Mouse (Mus musculus) stomach, postnatal 0 days (tissue): ENCODE measurements around the gene 1700016K19Rik. TPM values are rescaled to one million over a fixed set of nuclear protein-coding genes. Genes with fewer than 3 reads are reported as not detected.
"Not testable (repeated sequence)": the region's sequence is repeated elsewhere in the genome, so short reads cannot be mapped to it uniquely, and the experiment has no call there.

Source experiments
- ATAC-seq: fragments of 200-750 bp; cut with Nextera tagmentation; 2 replicates; pipeline ENCODE4 v1.8.0; 2017; ENCODE audit not compliant: low FRiP score, low TSS enrichment
- DNase-seq: peaks from one replicate; pipeline ENCODE4 v3.0.0-alpha.2; 2016; ENCODE audit warnings: low spot score
- H3K27ac ChIP-seq: fragments of 300-500 bp; sonication (generic); replicated peaks from 2 replicates; pipeline ENCODE4 v1.5.1; 2014; ENCODE audit warnings: mild to moderate bottlenecking, control low read depth
- H3K27me3 ChIP-seq: fragments of 300-500 bp; sonication (generic); 2 replicates; pipeline ENCODE4 v1.6.1; 2014; ENCODE audit warnings: low read length; ENCODE audit not compliant: control insufficient read depth, insufficient read depth
- H3K36me3 ChIP-seq: fragments of 300-500 bp; sonication (generic); 2 replicates; pipeline ENCODE4 v1.6.1; 2014; ENCODE audit warnings: low read length, mixed read lengths; ENCODE audit not compliant: control insufficient read depth, insufficient read depth
- H3K4me1 ChIP-seq: fragments of 300-500 bp; sonication (generic); replicated peaks from 2 replicates; pipeline ENCODE4 v1.6.1; 2014; ENCODE audit warnings: antibody characterized with exemption; ENCODE audit not compliant: control insufficient read depth, insufficient read depth
- H3K4me2 ChIP-seq: fragments of 300-500 bp; sonication (generic); replicated peaks from 2 replicates; pipeline ENCODE4 v1.6.1; 2014; ENCODE audit warnings: low read depth, mild to moderate bottlenecking, control low read depth, moderate library complexity
- H3K4me3 ChIP-seq: fragments of 300-500 bp; sonication (generic); 2 replicates; pipeline ENCODE4 v1.5.1; 2014; ENCODE audit warnings: low read depth, low read length, control low read depth
- H3K9ac ChIP-seq: fragments of 300-500 bp; sonication (generic); 2 replicates; pipeline ENCODE4 v1.6.1; 2014; ENCODE audit warnings: mild to moderate bottlenecking, low read length, control low read depth, mixed read lengths
- H3K9me3 ChIP-seq: fragments of 300-500 bp; sonication (generic); 2 replicates; pipeline ENCODE4 v1.6.1; 2016; ENCODE audit warnings: low read length; ENCODE audit not compliant: control insufficient read depth
- CTCF ChIP-seq: IDR thresholded peaks from 2 replicates; pipeline ENCODE4 v1.5.1; 2016; ENCODE audit warnings: antibody characterized with exemption, low read depth, mild to moderate bottlenecking, moderate library complexity
- EP300 ChIP-seq: optimal IDR thresholded peaks from 2 replicates; pipeline ENCODE3; 2016; ENCODE audit warnings: antibody characterized with exemption
- WGBS: fragments of 180-500 bp; shearing (Covaris S2); extraction: QIAGEN DNeasy Blood & Tissue Kit; methylation state at CpG from one replicate; pipeline ENCODE4 v1.1.7; 2014; 5-methylcytosine and 5-hydroxymethylcytosine counted together
- polyA plus RNA-seq: library from polyadenylated mRNA; unstranded; fragments of >200 nt; fragmentation: Nextera tagmentation; extraction: Ambion mirVana; gene quantifications from 2 replicates; pipeline ENCODE4 v1.2.1, GENCODE M21; 2015

Gene 1700016K19Rik
- polyA plus RNA-seq, 1 experiment from 2014 or later: 3.7 TPM

DNA sequence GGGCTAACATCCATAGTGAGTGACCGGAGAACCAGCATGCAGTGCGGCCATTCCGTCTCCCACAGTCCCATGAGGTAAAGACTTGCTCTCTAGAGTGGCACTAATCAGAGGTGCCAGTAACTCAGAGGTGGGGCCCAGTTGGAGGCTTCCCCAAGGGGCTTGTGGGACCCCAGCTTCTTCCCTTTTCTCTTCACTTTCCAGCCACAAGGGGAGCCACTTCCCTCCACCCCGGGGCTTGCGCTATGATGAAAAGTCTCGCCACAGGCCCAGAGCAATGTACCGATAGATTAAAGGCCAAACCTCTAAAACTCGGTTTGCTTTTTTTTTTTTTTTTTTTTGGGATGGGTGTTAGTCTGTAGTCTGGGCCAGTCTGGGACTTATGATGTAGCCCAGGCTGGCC lies 7.8 kb upstream of the 1700016K19Rik start:
- ATAC-seq (no peak), DNase-seq (no peak)
- Histone ChIP-seq H3K9me3 (no peaks in the 10 kb centered on the region), H3K27ac (no peak overlapping the region), H3K4me2 (no peak overlapping the region), H3K4me3 (no peak overlapping the region), H3K4me1 (no peaks in the 10 kb centered on the region), H3K36me3 (no peaks in the 10 kb centered on the region), H3K27me3 (no peaks in the 10 kb centered on the region), H3K9ac (no peak overlapping the region)
- WGBS: 94% methylated on average over 8 of the region's 8 CpGs
- TF ChIP-seq CTCF: no peak
- TF ChIP-seq EP300: no peak

DNA sequence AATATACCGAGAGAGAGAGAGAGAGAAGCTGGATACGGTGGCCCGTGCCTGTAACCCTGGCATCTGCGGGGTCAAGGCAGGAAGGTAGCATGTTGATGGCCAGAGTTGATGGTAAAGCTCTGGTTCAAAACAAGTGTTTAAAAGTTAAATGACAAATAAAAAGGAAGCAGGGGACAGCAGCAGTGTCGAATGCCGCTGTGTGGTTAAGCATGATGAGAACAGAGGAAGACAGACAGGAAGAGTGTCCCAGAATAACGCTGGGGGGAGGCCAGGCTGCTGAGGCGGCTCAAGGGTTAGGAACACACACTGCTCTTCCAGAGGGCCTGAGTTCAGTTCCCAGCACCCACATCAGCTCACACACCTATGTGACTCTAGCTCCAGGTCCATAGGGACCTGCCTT lies 7.2 kb upstream of the 1700016K19Rik start:
- no peaks in the 10 kb centered on the region for H3K9me3 ChIP-seq
- TF ChIP-seq CTCF (no peak), EP300 (no peak)
- no peaks in the 10 kb centered on the region for H3K27me3 ChIP-seq
- H3K36me3 ChIP-seq: no peaks in the 10 kb centered on the region
- WGBS: 80% methylated on average over 8 of the region's 8 CpGs
- DNase-seq: no peak
- no peaks in the 10 kb centered on the region for H3K4me1 ChIP-seq
- H3K4me2 ChIP-seq: no peak overlapping the region
- H3K4me3 ChIP-seq: no peak overlapping the region
- ATAC-seq: no peak
- H3K27ac ChIP-seq: no peak overlapping the region
- H3K9ac ChIP-seq: no peak overlapping the region

DNA sequence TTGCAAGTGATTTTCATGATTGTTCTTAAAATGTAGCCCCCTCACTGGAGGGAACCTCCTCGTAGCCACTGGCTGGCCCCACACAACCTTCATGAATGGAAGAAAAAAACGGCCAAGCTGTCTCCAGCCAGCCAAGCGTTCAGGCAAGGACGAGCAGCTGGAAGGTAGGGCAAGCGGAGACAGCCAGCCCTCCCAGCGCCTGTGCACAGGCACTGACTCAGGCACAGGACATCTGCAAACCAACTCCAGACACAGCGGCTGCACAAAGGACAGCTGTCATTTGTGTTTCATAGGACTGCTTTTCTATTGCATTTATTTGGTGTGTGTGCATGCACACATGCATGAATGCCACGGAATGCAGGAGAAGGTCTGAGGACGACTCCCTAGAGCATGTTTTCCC lies 5.4 kb upstream of the 1700016K19Rik start:
- TF ChIP-seq CTCF (no peak), EP300 (no peak)
- Histone ChIP-seq H3K4me1 (no peaks in the 10 kb centered on the region), H3K4me3 (no peak overlapping the region), H3K9ac (no peak overlapping the region), H3K9me3 (no peaks in the 10 kb centered on the region), H3K27me3 (no peaks in the 10 kb centered on the region), H3K36me3 (no peaks in the 10 kb centered on the region), H3K27ac (no peak overlapping the region), H3K4me2 (no peak overlapping the region)
- ATAC-seq (no peak), DNase-seq (no peak)
- WGBS: 52% methylated on average over 9 of the region's 9 CpGs

DNA sequence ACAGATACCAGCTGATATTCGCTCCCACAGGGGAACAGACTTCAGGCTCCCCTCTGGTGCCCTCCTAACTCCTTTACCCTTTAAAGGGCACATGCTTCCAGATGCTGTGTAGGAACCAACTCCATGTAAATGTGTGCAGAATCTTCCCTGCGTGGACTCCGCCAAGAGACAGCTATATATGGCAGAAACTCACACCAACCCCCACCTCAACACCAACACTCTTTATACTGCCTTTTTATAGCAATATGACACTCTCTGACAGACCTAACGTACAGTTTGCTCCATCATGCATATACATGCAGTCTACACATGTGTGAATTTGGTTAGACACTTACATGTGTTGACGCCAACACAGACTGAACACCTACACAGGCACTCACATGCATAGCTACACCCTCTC lies 989 bp downstream of the 1700016K19Rik start:
- H3K36me3 ChIP-seq: no peaks in the 10 kb centered on the region
- H3K4me3 ChIP-seq: no peak overlapping the region
- no peak overlapping the region for H3K9ac ChIP-seq
- ATAC-seq (no peak), DNase-seq (no peak)
- H3K4me2 ChIP-seq: no peak overlapping the region
- H3K27ac ChIP-seq: no peak overlapping the region
- no peaks in the 10 kb centered on the region for H3K27me3 ChIP-seq
- TF ChIP-seq CTCF: no peak
- TF ChIP-seq EP300: no peak
- H3K4me1 ChIP-seq: 0 out of 2 replicates have a peak, but pooled peaks cover 2% of the 10 kb centered on the region
- no peaks in the 10 kb centered on the region for H3K9me3 ChIP-seq
- 81% methylated on average over 5 of the region's 5 CpGs for WGBS

DNA sequence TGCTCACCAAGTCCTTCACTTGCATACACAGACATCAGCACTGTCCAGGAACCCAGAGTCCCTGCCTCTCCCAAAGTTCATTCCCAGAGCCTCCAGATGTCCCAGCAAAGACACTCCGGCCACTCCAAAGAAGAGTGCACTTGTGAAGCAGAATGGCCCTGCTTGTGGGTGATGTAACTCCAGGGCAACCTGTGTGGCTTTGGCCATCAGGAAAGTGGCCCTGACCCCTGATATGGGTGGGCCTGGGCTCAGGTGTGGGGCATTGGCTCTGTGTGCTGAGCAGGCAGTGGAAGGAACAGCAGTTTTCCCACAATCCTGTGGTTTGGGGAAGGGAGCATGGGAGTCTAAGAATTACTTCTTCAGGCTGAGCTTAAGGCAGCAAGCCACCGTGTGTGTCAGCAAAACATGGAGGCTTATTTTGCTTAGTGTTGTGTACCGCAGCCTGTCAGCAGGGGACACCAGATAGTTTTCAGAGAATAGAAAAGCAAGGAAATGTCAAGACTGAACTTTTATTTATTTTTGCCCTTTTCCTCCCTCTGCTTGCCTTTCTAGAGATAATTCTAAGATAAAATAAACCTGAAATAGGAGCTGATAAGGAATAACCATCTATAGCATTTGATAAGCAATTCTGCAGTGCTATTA lies 1.6 kb downstream of the 1700016K19Rik start:
- no peaks in the 10 kb centered on the region for H3K9me3 ChIP-seq
- H3K36me3 ChIP-seq: no peaks in the 10 kb centered on the region
- 0 out of 2 replicates have a peak, but pooled peaks cover 2% of the 10 kb centered on the region for H3K4me1 ChIP-seq
- no peak overlapping the region for H3K4me2 ChIP-seq
- ATAC-seq (no peak), DNase-seq (peak; percentile 39)
- peak; percentile 70 for TF ChIP-seq CTCF
- TF ChIP-seq EP300: no peak
- H3K4me3 ChIP-seq: no peak overlapping the region
- no peak overlapping the region for H3K9ac ChIP-seq
- WGBS: 44% methylated on average over 3 of the region's 3 CpGs
- no peak overlapping the region for H3K27ac ChIP-seq
- H3K27me3 ChIP-seq: no peaks in the 10 kb centered on the region

DNA sequence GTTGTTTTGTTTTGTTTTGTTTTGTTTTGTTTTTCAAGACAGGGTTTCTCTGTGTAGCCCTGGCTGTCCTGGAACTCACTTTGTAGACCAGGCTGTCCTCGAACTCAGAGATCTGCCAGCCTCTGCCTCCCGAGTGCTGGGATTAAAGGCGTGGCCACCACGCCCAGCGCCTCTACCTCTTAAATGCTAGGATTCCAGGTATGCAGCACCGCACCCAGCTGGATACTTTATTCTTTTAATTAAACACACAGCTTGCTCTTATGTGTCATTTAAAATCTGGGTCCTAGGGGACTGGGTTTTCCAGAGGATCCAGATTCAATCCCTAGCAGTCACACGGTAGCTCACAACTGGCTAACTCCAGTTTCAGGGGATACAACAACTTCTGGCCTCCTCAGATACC lies 4.6 kb downstream of the 1700016K19Rik start:
- not testable (repeated sequence) for H3K27me3 ChIP-seq, H3K9me3 ChIP-seq, H3K4me1 ChIP-seq, ATAC-seq, DNase-seq, H3K9ac ChIP-seq, H3K27ac ChIP-seq, H3K4me2 ChIP-seq, H3K4me3 ChIP-seq, H3K36me3 ChIP-seq
- 89% methylated on average over 7 of the region's 7 CpGs for WGBS
